Mouse (Mus musculus) hindbrain, postnatal 0 days (tissue): ENCODE results near the gene Spata31d1d. TPM values are rescaled to one million over a fixed set of nuclear protein-coding genes. Genes with fewer than 3 reads are reported as not detected.

Source experiments
- ATAC-seq: fragments of 200-750 bp; cut with Nextera tagmentation; 2 replicates; pipeline ENCODE4 v1.8.0; 2017; ENCODE audit warnings: mild to moderate bottlenecking, moderate TSS enrichment, moderate library complexity
- DNase-seq: peaks from one replicate; pipeline ENCODE4 v3.0.0-alpha.2; 2015; ENCODE audit warnings: low spot score
- H3K27ac ChIP-seq: fragments of 300-500 bp; sonication (generic); 2 replicates; pipeline ENCODE4 v1.5.1; 2014; ENCODE audit warnings: mild to moderate bottlenecking
- H3K27me3 ChIP-seq: fragments of 300-500 bp; sonication (generic); 2 replicates; pipeline ENCODE4 v1.6.1; 2014; ENCODE audit warnings: low read length, mixed read lengths; ENCODE audit not compliant: insufficient read depth
- H3K36me3 ChIP-seq: fragments of 300-500 bp; sonication (generic); 2 replicates; pipeline ENCODE4 v1.6.1; 2014; ENCODE audit warnings: low read length, mixed read lengths; ENCODE audit not compliant: insufficient read depth
- H3K4me1 ChIP-seq: fragments of 300-500 bp; sonication (generic); 2 replicates; pipeline ENCODE4 v1.6.1; 2014; ENCODE audit warnings: antibody characterized with exemption, low read length, mixed read lengths; ENCODE audit not compliant: insufficient read depth
- H3K4me2 ChIP-seq: fragments of 300-500 bp; sonication (generic); 2 replicates; pipeline ENCODE4 v1.6.1; 2014; ENCODE audit warnings: low read depth, mild to moderate bottlenecking, low read length, moderate library complexity, mixed read lengths
- H3K4me3 ChIP-seq: fragments of 300-500 bp; sonication (generic); 2 replicates; pipeline ENCODE4 v1.5.1; 2014; ENCODE audit warnings: low read length
- H3K9ac ChIP-seq: fragments of 300-500 bp; sonication (generic); replicated peaks from 2 replicates; pipeline ENCODE4 v1.6.1; 2014; ENCODE audit warnings: mild to moderate bottlenecking, low read length, moderate library complexity, mixed read lengths
- H3K9me3 ChIP-seq: fragments of 300-500 bp; sonication (generic); 2 replicates; pipeline ENCODE4 v1.6.1; 2016; ENCODE audit warnings: low read length, mixed read lengths
- CTCF ChIP-seq: IDR thresholded peaks from 2 replicates; pipeline ENCODE4 v1.5.1; 2016; ENCODE audit warnings: antibody characterized with exemption, control low read depth, low read depth
- WGBS: fragments of 180-500 bp; shearing (Covaris S2); extraction: QIAGEN DNeasy Blood & Tissue Kit; methylation state at CpG from one replicate; pipeline ENCODE4 v1.1.7; 2014; 5-methylcytosine and 5-hydroxymethylcytosine counted together
- polyA plus RNA-seq: library from polyadenylated mRNA; unstranded; fragments of >200 nt; fragmentation: Nextera tagmentation; extraction: Ambion mirVana; gene quantifications from 2 replicates; pipeline ENCODE4 v1.2.1, GENCODE M21; 2015
- total RNA-seq: library from RNA; depleted of rRNA; stranded (reverse); fragments of >200 nt; gene quantifications from 2 replicates; pipeline ENCODE4 v1.2.3, GENCODE M21; 2014; rRNA removed

Gene Spata31d1d
- total and polyA plus RNA-seq, 2 experiments from 2014 or later, result not detected

GRCm38 (mm10) chr13:59685236-59685635, 46.3 kb downstream of the Spata31d1d start:
- no peak for TF ChIP-seq CTCF
- no peak overlapping the region for H3K27ac ChIP-seq

GRCm38 (mm10) chr13:59682629-59683028, 48.9 kb downstream of the Spata31d1d start:
- no peaks in the 10 kb centered on the region for H3K9me3 ChIP-seq
- no peak for DNase-seq
- no peak for TF ChIP-seq CTCF
- 50% methylated on average over 7 of the region's 7 CpGs for WGBS
- H3K4me1 ChIP-seq, result no peaks in the 10 kb centered on the region
- no peak overlapping the region for H3K4me3 ChIP-seq
- no peaks in the 10 kb centered on the region for H3K36me3 ChIP-seq
- H3K9ac ChIP-seq, result no peak overlapping the region
- H3K27ac ChIP-seq, result no peak overlapping the region
- no peak overlapping the region for H3K4me2 ChIP-seq
- ATAC-seq, result no peak
- no peaks in the 10 kb centered on the region for H3K27me3 ChIP-seq

More at GRCm38 (mm10) chr13:59685236-59685635, 46.3 kb downstream of the Spata31d1d start:
- no peak overlapping the region for H3K4me3 ChIP-seq
- no peak overlapping the region for H3K4me2 ChIP-seq
- H3K27me3 ChIP-seq, result no peaks in the 10 kb centered on the region
- no peaks in the 10 kb centered on the region for H3K36me3 ChIP-seq
- H3K4me1 ChIP-seq, result no peaks in the 10 kb centered on the region
- DNase-seq, result no peak
- ATAC-seq, result no peak
- no peak overlapping the region for H3K9ac ChIP-seq
- WGBS, result 80% methylated on average over 3 of the region's 3 CpGs
- no peaks in the 10 kb centered on the region for H3K9me3 ChIP-seq

GRCm38 (mm10) chr13:59679908-59680307, 51.6 kb downstream of the Spata31d1d start:
- TF ChIP-seq CTCF, result no peak
- Histone ChIP-seq H3K4me2 (no peak overlapping the region), H3K27me3 (no peaks in the 10 kb centered on the region), H3K9me3 (no peaks in the 10 kb centered on the region), H3K9ac (no peak overlapping the region), H3K27ac (no peak overlapping the region), H3K4me3 (no peak overlapping the region), H3K4me1 (no peaks in the 10 kb centered on the region), H3K36me3 (no peaks in the 10 kb centered on the region)
- WGBS, result 78% methylated on average over 4 of the region's 4 CpGs
- ATAC-seq (no peak), DNase-seq (no peak)

- Histone ChIP-seq H3K4me2 (no peak overlapping the region), H3K36me3 (no peaks in the 10 kb centered on the region), H3K4me1 (no peaks in the 10 kb centered on the region), H3K9ac (no peak overlapping the region), H3K27me3 (no peaks in the 10 kb centered on the region), H3K4me3 (no peak overlapping the region), H3K9me3 (no peaks in the 10 kb centered on the region), H3K27ac (no peak overlapping the region)
- DNase-seq (no peak), ATAC-seq (no peak)
- TF ChIP-seq CTCF, result no peak
- 64% methylated on average over 4 of the region's 4 CpGs for WGBS
Measured at GRCm38 (mm10) chr13:59679306-59679705, 52.2 kb downstream of the Spata31d1d start.

GRCm38 (mm10) chr13:59676316-59677229, 55.0 kb downstream of the Spata31d1d start:
- H3K27ac ChIP-seq, result no peak overlapping the region
- no peaks in the 10 kb centered on the region for H3K27me3 ChIP-seq
- H3K9me3 ChIP-seq, result no peaks in the 10 kb centered on the region
- DNase-seq (no peak), ATAC-seq (no peak)
- WGBS, result 79% methylated on average over 11 of the region's 12 CpGs
- H3K4me2 ChIP-seq, result no peak overlapping the region
- TF ChIP-seq CTCF, result no peak
- no peak overlapping the region for H3K4me3 ChIP-seq
- no peaks in the 10 kb centered on the region for H3K36me3 ChIP-seq
- H3K9ac ChIP-seq, result no peak overlapping the region
- 0 out of 2 replicates have a peak, but pooled peaks cover 3% of the 10 kb centered on the region for H3K4me1 ChIP-seq

Other genes starting within 250 kb of the Spata31d1d start
- gene Agtpbp1, start 146.5 kb downstream of the Spata31d1d start, total RNA-seq, result 107 and 128 TPM in 2 replicates
- gene Agtpbp1, start 146.5 kb downstream of the Spata31d1d start, polyA plus RNA-seq, result 65.6 and 72.1 TPM in 2 replicates
- gene Naa35, start 146.5 kb downstream of the Spata31d1d start, total RNA-seq, result 98.5 and 99.9 TPM in 2 replicates
- gene Naa35, start 146.5 kb downstream of the Spata31d1d start, polyA plus RNA-seq, result 99.6 and 118 TPM in 2 replicates
- gene Golm1, start 55.9 kb downstream of the Spata31d1d start, total RNA-seq, result 16.8 and 17.9 TPM in 2 replicates
- 20.2 and 22.9 TPM in 2 replicates for gene Golm1, start 55.9 kb downstream of the Spata31d1d start, polyA plus RNA-seq
- gene 4921517D22Rik, start 37.6 kb downstream of the Spata31d1d start, total RNA-seq, result not detected in 2 replicates
- not detected in 2 replicates for gene 4921517D22Rik, start 37.6 kb downstream of the Spata31d1d start, polyA plus RNA-seq
- gene Spata31d1a, start 21.4 kb downstream of the Spata31d1d start, total RNA-seq, result not detected in 2 replicates
- gene Spata31d1a, start 21.4 kb downstream of the Spata31d1d start, polyA plus RNA-seq, result 0.09 and 0.16 TPM in 2 replicates
- gene Spata31d1b, start 19.5 kb downstream of the Spata31d1d start, total RNA-seq, result 0.21 TPM in 1 of 2 replicates, not detected in the other
- gene Spata31d1b, start 19.5 kb downstream of the Spata31d1d start, polyA plus RNA-seq, result not detected in 2 replicates
- gene 1700014D04Rik, start 15.0 kb upstream of the Spata31d1d start, total RNA-seq, result 0.16 and 0.29 TPM in 2 replicates
- gene 1700014D04Rik, start 15.0 kb upstream of the Spata31d1d start, polyA plus RNA-seq, result 0.18 and 0.24 TPM in 2 replicates
- gene Isca1, start 38.1 kb upstream of the Spata31d1d start, total RNA-seq, result 85.5 and 92.8 TPM in 2 replicates
- 167 TPM in 2 replicates for gene Isca1, start 38.1 kb upstream of the Spata31d1d start, polyA plus RNA-seq
- not detected in 2 replicates for gene Gm49354, start 50.5 kb upstream of the Spata31d1d start, total RNA-seq
- gene Gm49354, start 50.5 kb upstream of the Spata31d1d start, polyA plus RNA-seq, result not detected in 2 replicates
- 27.9 and 29.5 TPM in 2 replicates for gene Tut7, start 91.4 kb upstream of the Spata31d1d start, total RNA-seq
- 35.5 and 36.8 TPM in 2 replicates for gene Tut7, start 91.4 kb upstream of the Spata31d1d start, polyA plus RNA-seq